Mouse (Mus musculus) lung, postnatal 0 days (tissue): ENCODE results near the gene Taar4.
A peak's percentile ranks its signal among the peaks of the same experiment; 100 is the strongest.

Experiments
- CTCF ChIP-seq: IDR thresholded peaks from 2 replicates; pipeline ENCODE4 v1.5.1; 2016; ENCODE audit warnings: antibody characterized with exemption, mild to moderate bottlenecking
- EP300 ChIP-seq: IDR thresholded peaks from 2 replicates; pipeline ENCODE4 v1.6.1; 2016; ENCODE audit warnings: antibody characterized with exemption, mild to moderate bottlenecking, control low read depth

DNA sequence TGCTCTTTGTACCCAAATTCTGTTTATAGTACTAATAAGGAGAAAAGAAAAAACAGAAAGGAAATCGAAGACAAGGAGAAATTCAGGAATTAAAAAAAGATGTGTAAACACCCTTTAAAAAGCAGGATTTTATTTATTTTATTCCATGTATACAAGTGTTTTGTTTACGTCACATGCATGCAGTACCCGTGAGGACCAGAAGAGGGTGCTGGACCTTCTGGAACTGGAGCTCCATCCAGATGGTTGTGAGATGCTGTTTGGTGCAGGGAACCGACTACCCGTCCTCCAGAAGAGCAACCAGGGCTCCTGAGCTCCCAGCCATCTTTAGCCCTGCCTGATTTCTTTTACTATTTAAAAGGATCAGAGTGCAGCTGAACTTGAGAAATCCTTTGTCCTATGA lies 17.8 kb upstream of the Taar4 start:
- peak; percentile 47 for TF ChIP-seq CTCF
- TF ChIP-seq EP300, result no peak
